Mouse (Mus musculus) brain, embryonic 14.5 days (tissue): ENCODE data around the gene Tcf7l1. TPM values are rescaled to one million over a fixed set of nuclear protein-coding genes. Genes with fewer than 3 reads are reported as not detected.

Experiments
- DNase-seq: peaks from one replicate; pipeline ENCODE4 v3.0.0-alpha.2; 2011; ENCODE audit warnings: low read depth
- CTCF ChIP-seq: fragments of 200-500 bp; IDR thresholded peaks from 2 replicates; pipeline ENCODE4 v1.5.1; 2012; ENCODE audit warnings: inconsistent platforms, mild to moderate bottlenecking, moderate library complexity, borderline replicate concordance; ENCODE audit not compliant: insufficient read depth, insufficient read length; ENCODE audit errors: extremely low read depth
- POLR2A ChIP-seq: fragments of 200-500 bp; IDR thresholded peaks from 2 replicates; pipeline ENCODE4 v1.6.1; 2012; ENCODE audit warnings: mild to moderate bottlenecking, inconsistent platforms, borderline replicate concordance; ENCODE audit not compliant: poor library complexity, insufficient read depth, insufficient read length, severe bottlenecking; ENCODE audit errors: extremely low read depth
- polyA plus RNA-seq: library from polyadenylated mRNA; depleted of rRNA; stranded (reverse); fragments of >200 nt; gene quantifications from 2 replicates; pipeline ENCODE4 v1.2.3, GENCODE M21; 2012

Gene Tcf7l1
- polyA plus RNA-seq, 1 experiment = 14.5 TPM

- no peak for TF ChIP-seq POLR2A
- TF ChIP-seq CTCF = no peak
- DNase-seq = no peak
Measured at GRCm38 (mm10) chr6:72691549-72691948, 97.5 kb downstream of the Tcf7l1 start.

GRCm38 (mm10) chr6:72690595-72690994 lies 98.5 kb downstream of the Tcf7l1 start:
- no peak for TF ChIP-seq CTCF
- no peak for TF ChIP-seq POLR2A
- DNase-seq = no peak

- TF ChIP-seq POLR2A = no peak
- no peak for TF ChIP-seq CTCF
- DNase-seq = no peak
Measured at GRCm38 (mm10) chr6:72690001-72690400, 99.1 kb downstream of the Tcf7l1 start.

- DNase-seq = no peak
- TF ChIP-seq CTCF (no peak), POLR2A (no peak)
Measured at GRCm38 (mm10) chr6:72689046-72689445, 100.0 kb downstream of the Tcf7l1 start.

- DNase-seq = no peak
- TF ChIP-seq POLR2A (no peak), CTCF (no peak)
Measured at GRCm38 (mm10) chr6:72685165-72685564, 103.9 kb downstream of the Tcf7l1 start.

GRCm38 (mm10) chr6:72684260-72684805 lies 104.7 kb downstream of the Tcf7l1 start:
- no peak for DNase-seq
- TF ChIP-seq CTCF (no peak), POLR2A (no peak)

GRCm38 (mm10) chr6:72682238-72682637 lies 106.8 kb downstream of the Tcf7l1 start:
- DNase-seq = no peak
- TF ChIP-seq POLR2A = no peak
- TF ChIP-seq CTCF = no peak

- DNase-seq = no peak
- TF ChIP-seq POLR2A (no peak), CTCF (no peak)
Measured at GRCm38 (mm10) chr6:72680936-72681335, 108.1 kb downstream of the Tcf7l1 start.

GRCm38 (mm10) chr6:72678631-72679030 lies 110.4 kb downstream of the Tcf7l1 start:
- TF ChIP-seq CTCF (no peak), POLR2A (no peak)
- DNase-seq = peak; percentile 40

- no peak for TF ChIP-seq CTCF
- no peak for TF ChIP-seq POLR2A
- DNase-seq = peak; percentile 90
Measured at GRCm38 (mm10) chr6:72677510-72678220, 111.4 kb downstream of the Tcf7l1 start.

- DNase-seq = no peak
- no peak for TF ChIP-seq CTCF
- TF ChIP-seq POLR2A = no peak
Measured at GRCm38 (mm10) chr6:72677079-72677478, 112.0 kb downstream of the Tcf7l1 start.

GRCm38 (mm10) chr6:72676376-72676775 lies 112.7 kb downstream of the Tcf7l1 start:
- peak; percentile 50 for DNase-seq
- TF ChIP-seq CTCF (peak; percentile 18; the same call in 1 of the 2 replicates), POLR2A (no peak)

GRCm38 (mm10) chr6:72673751-72674150 lies 115.3 kb downstream of the Tcf7l1 start:
- TF ChIP-seq POLR2A (no peak), CTCF (no peak)
- DNase-seq = peak; percentile 31
